Mouse (Mus musculus) embryo, embryonic 11.5 days (tissue): ENCODE results near the gene Trcg1.

Experiments used
- DNase-seq: peaks from one replicate; pipeline ENCODE4 v3.0.0-alpha.2; 2012; ENCODE audit warnings: low read depth, low spot score

Trcg1 gene

GRCm38 (mm10) chr9:57261913-57262794 lies 25.8 kb downstream of the Trcg1 start, which contains the start of gene 1700017B05Rik:
Gene 1700017B05Rik, minus strand, starts transcription at chr9:57262612.
- DNase-seq = peak; percentile 57

GRCm38 (mm10) chr9:57262795-57263684 lies 26.7 kb downstream of the Trcg1 start:
- no peak for DNase-seq

GRCm38 (mm10) chr9:57265125-57265524 lies 28.8 kb downstream of the Trcg1 start:
- DNase-seq = no peak

- DNase-seq = no peak
Measured at GRCm38 (mm10) chr9:57267421-57267820, 31.1 kb downstream of the Trcg1 start.

- DNase-seq = no peak
Measured at GRCm38 (mm10) chr9:57268078-57268477, 31.7 kb downstream of the Trcg1 start.

- DNase-seq = no peak
Measured at GRCm38 (mm10) chr9:57268575-57268974, 32.2 kb downstream of the Trcg1 start.

- DNase-seq = no peak
Measured at GRCm38 (mm10) chr9:57269384-57269783, 33.0 kb downstream of the Trcg1 start.

- DNase-seq = no peak
Measured at GRCm38 (mm10) chr9:57270399-57270798, 34.0 kb downstream of the Trcg1 start.

- DNase-seq = no peak
Measured at GRCm38 (mm10) chr9:57271081-57271480, 34.7 kb downstream of the Trcg1 start.

GRCm38 (mm10) chr9:57271837-57272562 lies 35.6 kb downstream of the Trcg1 start:
- no peak for DNase-seq

- no peak for DNase-seq
Measured at GRCm38 (mm10) chr9:57272902-57273804, 36.8 kb downstream of the Trcg1 start.

GRCm38 (mm10) chr9:57273805-57274494 lies 37.6 kb downstream of the Trcg1 start:
- DNase-seq = no peak

GRCm38 (mm10) chr9:57276311-57276710 lies 40.0 kb downstream of the Trcg1 start:
- no peak for DNase-seq

- DNase-seq = no peak
Measured at GRCm38 (mm10) chr9:57278268-57278667, 41.9 kb downstream of the Trcg1 start.

GRCm38 (mm10) chr9:57279441-57279840 lies 43.1 kb downstream of the Trcg1 start:
- no peak for DNase-seq

- no peak for DNase-seq
Measured at GRCm38 (mm10) chr9:57281549-57281948, 45.2 kb downstream of the Trcg1 start.

GRCm38 (mm10) chr9:57282686-57283085 lies 46.3 kb downstream of the Trcg1 start:
- no peak for DNase-seq

- DNase-seq = no peak
Measured at GRCm38 (mm10) chr9:57283311-57283710, 47.0 kb downstream of the Trcg1 start.

GRCm38 (mm10) chr9:57287183-57287582 lies 50.8 kb downstream of the Trcg1 start:
- no peak for DNase-seq

- DNase-seq = no peak
Measured at GRCm38 (mm10) chr9:57294905-57295304, 58.5 kb downstream of the Trcg1 start.
